Mouse (Mus musculus): Measurements from ENCODE around the gene Rcl1. TPM values are rescaled to one million over a fixed set of nuclear protein-coding genes. Genes with fewer than 3 reads are reported as not detected.

Rcl1 gene
- polyA plus RNA-seq (2012; ENCODE audit: low replicate concordance), result 37.3 and 51.3 TPM in 2 replicates

DNA sequence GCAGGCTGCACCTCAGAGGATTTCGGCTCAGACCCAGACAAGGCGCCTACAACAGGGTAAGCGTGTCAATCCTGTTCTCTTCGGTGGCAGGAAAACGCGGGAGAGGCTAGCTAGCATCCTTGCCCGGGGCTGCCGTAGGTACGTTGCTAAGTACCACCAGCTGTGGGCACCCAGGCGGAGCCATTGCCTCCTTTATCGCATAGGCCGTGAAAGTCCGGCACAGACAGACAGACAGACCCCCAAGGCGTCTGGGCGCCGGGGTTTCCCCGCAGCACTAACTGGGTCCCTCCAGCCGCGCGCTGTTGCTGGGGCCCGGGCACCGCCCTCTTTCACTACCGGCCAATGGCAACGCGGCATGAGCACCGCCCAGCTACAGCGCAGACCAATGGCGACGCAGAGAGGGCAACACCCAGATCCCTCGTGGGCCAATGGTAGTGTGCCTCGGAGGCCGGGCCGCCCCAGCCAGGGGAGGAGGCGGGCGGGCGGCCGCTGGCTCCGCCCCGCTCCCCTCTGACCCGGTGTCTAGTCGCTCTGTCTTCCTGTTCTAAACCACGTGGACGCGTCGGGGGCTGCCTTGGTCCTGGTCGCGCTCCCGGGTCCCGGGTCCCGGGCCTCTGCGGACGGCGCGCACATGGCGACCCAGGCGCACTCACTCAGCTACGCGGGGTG lies at the start of gene Rcl1:
TSS of gene Rcl1 (plus strand) at position 502 of the 669 bp plus-strand sequence.

Other genes with a start within 250 kb of the Rcl1 start
- 3.5 and 5.6 TPM in 2 replicates for gene Plpp6, start 137.4 kb upstream of the Rcl1 start, polyA plus RNA-seq (2012; ENCODE audit: low replicate concordance)
- 0.09 TPM in 1 of 2 replicates, not detected in the other for gene 4430402I18Rik, start 133.6 kb upstream of the Rcl1 start, polyA plus RNA-seq (2012; ENCODE audit: low replicate concordance)
- gene Cdc37l1, start 111.0 kb upstream of the Rcl1 start, polyA plus RNA-seq (2012; ENCODE audit: low replicate concordance), result 3.6 and 7.1 TPM in 2 replicates
- 16.5 and 20.8 TPM in 2 replicates for gene Ak3, start 53.4 kb upstream of the Rcl1 start, polyA plus RNA-seq (2012; ENCODE audit: low replicate concordance)
- gene Jak2, start 150.5 kb downstream of the Rcl1 start, polyA plus RNA-seq (2012; ENCODE audit: low replicate concordance), result 4.2 and 5.5 TPM in 2 replicates
- gene Insl6, start 224.0 kb downstream of the Rcl1 start, polyA plus RNA-seq (2012; ENCODE audit: low replicate concordance), result not detected in 2 replicates
- not detected in 2 replicates for gene Rln1, start 233.3 kb downstream of the Rcl1 start, polyA plus RNA-seq (2012; ENCODE audit: low replicate concordance)